Mouse (Mus musculus): ENCODE measurements around the gene Krr1. TPM values are rescaled to one million over a fixed set of nuclear protein-coding genes. Genes with fewer than 3 reads are reported as not detected.

Gene Krr1
- polyA plus RNA-seq (2015; fragmentation: Nextera tagmentation; extraction: Ambion mirVana) = 38.5 and 42.9 TPM in 2 replicates

DNA sequence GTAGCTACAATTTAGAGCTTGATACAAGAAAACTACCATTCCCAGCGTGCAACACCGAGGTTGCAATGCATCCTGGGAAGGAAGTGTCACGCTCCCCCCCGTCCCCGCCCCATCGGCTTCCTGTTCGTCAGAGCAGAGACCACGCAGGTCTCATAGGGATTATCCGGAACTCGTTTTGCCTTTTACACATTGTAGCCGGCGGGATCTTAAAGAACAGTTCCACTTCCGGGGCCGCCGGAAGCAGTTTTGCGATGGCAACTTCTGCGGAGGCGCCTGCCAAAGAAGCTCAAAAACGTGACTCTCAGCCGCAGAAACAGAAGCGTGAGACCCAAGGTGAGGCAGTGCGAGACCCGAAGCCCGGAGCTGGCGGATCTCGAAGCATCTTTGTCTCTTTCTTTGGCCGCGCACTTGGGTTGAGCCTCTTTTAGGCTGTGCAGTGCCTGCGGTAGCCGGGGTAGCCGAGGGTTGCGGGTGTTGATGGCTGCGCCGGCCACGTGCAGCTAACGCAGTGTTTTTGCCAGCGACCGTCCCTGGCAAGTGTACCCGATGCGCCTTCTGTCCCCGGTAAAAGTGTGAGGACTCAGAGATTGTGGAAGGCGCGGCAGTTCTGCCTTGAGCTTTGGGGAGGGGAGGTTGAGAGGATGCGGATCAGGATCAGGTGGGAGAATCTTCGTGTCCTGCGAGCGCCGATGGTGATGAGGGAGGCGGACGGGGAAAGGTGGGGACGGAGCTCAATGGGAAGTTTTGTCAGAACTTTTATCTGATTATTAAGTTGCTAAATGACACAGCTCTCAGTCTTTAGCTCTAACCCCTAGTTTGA, at the start of gene Krr1:
TSS of gene Krr1 (plus strand) at position 123 of the 820 bp plus-strand sequence.
- Histone ChIP-seq H3K4me3 (peak within 1 kb of the TSS; percentile 96), H3K27ac (peak within 1 kb of the TSS; percentile 86), H3K4me2 (peak within 1 kb of the TSS; percentile 74), H3K9me3 (no peaks in the 10 kb centered on the region), H3K27me3 (no peaks in the 10 kb centered on the region), H3K36me3 (peaks cover 21% of the 10 kb centered on the region), H3K9ac (peak within 1 kb of the TSS; percentile 91), H3K4me1 (peaks cover 8% of the 10 kb centered on the region; the same call in 1 of the 2 replicates)
- under 1% methylated on average over 51 of the region's 51 CpGs for WGBS
- peak; percentile 94 for ATAC-seq (ENCODE audit: insufficient number of reproducible peaks, low FRiP score, low TSS enrichment, low read depth)

DNA sequence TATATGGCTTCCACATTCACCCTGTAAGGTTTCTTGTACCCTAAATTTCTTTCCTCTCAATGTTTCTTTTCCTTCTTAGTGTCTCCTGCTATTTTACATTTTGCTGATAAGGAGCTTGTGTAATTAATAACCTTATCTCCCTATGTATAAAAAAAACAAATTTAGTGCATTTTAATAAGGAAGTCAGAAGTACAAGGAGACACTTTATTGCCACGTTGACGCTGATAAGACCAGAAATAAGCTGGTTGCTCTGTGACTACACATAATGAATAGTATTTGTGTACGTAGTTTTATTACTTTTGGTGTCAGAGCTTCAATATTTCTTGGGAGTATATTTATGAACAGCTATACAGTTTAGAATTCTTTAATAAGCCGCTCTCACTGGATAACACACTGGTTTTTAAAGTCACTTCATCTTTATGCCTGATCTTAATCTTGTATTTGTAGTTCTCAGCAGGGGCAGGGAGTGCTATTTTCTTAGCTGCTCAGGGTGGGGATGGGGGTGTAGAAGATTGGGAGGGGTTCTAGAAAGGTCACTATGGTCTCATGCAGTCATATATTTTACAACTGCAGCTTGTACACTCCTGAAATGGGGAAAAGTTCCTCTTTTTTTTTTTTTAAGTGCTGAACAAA, 48.8 kb upstream of the Krr1 start:
- Histone ChIP-seq H3K36me3 (no peaks in the 10 kb centered on the region), H3K27me3 (no peaks in the 10 kb centered on the region), H3K27ac (no peak overlapping the region), H3K4me1 (peaks cover 16% of the 10 kb centered on the region), H3K4me2 (no peak overlapping the region), H3K9me3 (no peaks in the 10 kb centered on the region), H3K4me3 (no peak overlapping the region), H3K9ac (no peak overlapping the region)
- 71% methylated on average over 4 of the region's 4 CpGs for WGBS
- no peak for ATAC-seq (ENCODE audit: insufficient number of reproducible peaks, low FRiP score, low TSS enrichment, low read depth)

DNA sequence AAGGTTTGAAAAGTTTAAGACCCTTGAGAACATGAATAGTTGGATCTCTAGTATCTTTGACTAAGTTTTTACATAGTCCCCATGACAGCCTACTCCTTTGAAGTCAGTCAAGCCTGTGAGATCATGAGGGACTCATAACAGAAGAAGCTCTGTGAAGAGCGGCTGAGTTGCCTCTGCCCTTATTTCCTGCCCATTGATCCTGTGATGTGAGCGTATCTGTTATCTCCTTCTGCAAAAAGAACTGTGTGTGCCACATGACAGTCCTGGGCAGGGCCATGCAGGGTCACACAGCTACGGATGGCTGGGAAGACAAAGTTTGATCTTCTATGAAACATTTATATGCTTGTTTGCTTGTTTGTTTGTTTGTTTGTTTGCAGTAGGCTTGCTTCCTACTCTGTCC, 48.3 kb upstream of the Krr1 start:
- Histone ChIP-seq H3K4me2 (no peak overlapping the region), H3K9me3 (no peaks in the 10 kb centered on the region), H3K9ac (no peak overlapping the region), H3K27me3 (no peaks in the 10 kb centered on the region), H3K36me3 (no peaks in the 10 kb centered on the region), H3K27ac (no peak overlapping the region), H3K4me1 (peaks cover 16% of the 10 kb centered on the region), H3K4me3 (no peak overlapping the region)
- WGBS = 75% methylated on average over 3 of the region's 3 CpGs
- no peak for ATAC-seq (ENCODE audit: insufficient number of reproducible peaks, low FRiP score, low TSS enrichment, low read depth)

DNA sequence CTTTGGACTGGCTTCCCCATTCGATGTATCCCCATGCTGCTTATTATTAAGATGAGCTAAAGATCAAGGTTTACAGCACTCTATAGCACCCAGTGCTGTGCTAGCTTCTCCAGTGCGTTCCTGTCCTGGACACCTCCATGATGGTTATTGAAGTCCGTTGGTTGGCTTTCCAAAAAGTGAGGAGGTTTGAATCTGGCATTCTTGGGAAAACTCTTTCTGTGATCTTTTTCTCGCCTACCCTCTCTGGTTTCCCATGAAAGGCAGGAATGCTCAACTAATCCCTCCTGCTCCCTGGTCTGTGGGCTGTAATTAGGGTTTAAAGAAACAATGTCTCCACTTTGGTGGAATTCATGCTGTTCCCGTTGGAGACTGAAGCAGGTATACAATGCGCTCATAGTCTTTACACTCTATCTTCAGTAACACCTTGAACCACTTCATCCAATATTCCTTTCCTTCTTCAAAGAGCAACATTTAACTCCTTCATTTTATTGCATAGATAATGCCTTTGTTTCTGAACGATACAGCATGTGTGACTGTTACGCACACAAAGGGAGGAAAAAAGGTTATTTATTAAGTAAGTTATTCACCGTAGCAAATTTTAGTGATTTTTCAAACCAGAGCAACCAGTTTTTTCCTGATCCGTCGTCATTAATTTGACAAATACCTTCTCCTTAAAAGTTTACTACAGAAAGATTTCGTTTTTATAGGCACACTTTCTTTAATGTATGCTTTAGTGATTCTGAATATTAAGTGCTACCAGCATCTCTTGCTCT, 47.6 kb upstream of the Krr1 start:
- Histone ChIP-seq H3K36me3 (no peaks in the 10 kb centered on the region), H3K4me2 (peak overlapping the region; percentile 39), H3K4me3 (peak overlapping the region; percentile 17; the same call in 1 of the 2 replicates), H3K9ac (no peak overlapping the region), H3K27ac (no peak overlapping the region), H3K4me1 (peaks cover 16% of the 10 kb centered on the region), H3K27me3 (no peaks in the 10 kb centered on the region), H3K9me3 (no peaks in the 10 kb centered on the region)
- WGBS = 23% methylated on average over 12 of the region's 12 CpGs
- ATAC-seq (ENCODE audit: insufficient number of reproducible peaks, low FRiP score, low TSS enrichment, low read depth) = no peak

DNA sequence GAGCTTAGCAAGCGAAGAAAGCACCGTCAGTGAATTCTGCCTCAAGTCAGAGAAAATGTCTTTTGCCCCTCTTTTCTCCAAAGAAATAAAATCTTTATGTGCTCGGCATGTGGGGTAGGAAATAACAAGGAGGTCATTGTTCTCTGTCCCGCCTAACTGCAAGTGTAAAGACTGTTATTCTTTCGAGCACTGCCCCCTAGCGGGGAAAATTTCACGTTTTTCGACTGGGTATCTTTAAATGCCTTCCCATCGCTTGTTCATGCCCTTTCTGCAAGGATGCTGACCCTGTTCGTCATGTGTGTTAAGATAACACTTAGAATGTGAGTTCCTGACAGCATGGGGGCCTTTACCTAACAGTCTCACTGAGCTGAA, 47.0 kb upstream of the Krr1 start:
- 3% methylated on average over 10 of the region's 10 CpGs for WGBS
- Histone ChIP-seq H3K4me2 (peak overlapping the region; percentile 39), H3K27me3 (no peaks in the 10 kb centered on the region), H3K9me3 (no peaks in the 10 kb centered on the region), H3K9ac (no peak overlapping the region), H3K4me1 (peaks cover 16% of the 10 kb centered on the region), H3K4me3 (peak overlapping the region; percentile 17; the same call in 1 of the 2 replicates), H3K27ac (no peak overlapping the region), H3K36me3 (no peaks in the 10 kb centered on the region)
- peak; percentile 61; the same call in 1 of the 2 replicates for ATAC-seq (ENCODE audit: insufficient number of reproducible peaks, low FRiP score, low TSS enrichment, low read depth)

DNA sequence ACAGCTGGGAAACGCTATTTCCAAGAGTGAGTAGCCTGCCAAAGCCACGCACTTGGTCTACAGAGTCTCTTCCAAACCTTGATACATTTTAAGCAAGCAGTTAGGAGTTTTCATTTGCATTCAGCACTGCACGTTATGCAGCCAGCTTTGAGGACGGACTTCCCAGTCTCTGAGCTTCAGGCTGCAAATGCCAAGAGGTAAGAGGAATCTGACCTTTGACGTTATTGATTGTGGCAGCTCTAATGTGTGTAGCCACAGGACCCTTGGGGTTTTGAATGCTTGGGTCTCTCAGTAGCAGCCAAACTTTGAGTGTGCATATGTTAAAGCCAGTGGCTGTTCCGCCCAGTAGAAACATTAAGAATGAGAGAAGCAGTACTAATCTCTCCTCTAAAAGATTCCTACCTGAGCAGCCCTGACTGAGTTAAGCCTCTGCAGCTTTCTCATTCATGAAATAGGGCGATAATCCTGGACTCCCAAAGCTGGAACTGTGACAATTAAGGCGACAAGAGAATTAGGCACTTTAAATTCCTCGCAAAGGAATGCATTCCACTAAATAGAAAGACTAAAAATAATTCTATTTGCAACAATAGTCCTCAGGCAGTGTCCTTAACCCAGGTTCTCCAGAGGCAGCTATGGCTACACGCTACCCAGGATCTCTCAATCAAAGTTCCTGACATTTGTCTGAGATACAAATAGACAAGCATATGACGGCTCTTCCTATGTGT, 39.7 kb upstream of the Krr1 start:
- no peak overlapping the region for H3K4me3 ChIP-seq
- H3K4me2 ChIP-seq = no peak overlapping the region
- H3K9me3 ChIP-seq = no peaks in the 10 kb centered on the region
- ATAC-seq (ENCODE audit: insufficient number of reproducible peaks, low FRiP score, low TSS enrichment, low read depth) = no peak
- WGBS = 56% methylated on average over 11 of the region's 11 CpGs
- H3K9ac ChIP-seq = no peak overlapping the region
- no peaks in the 10 kb centered on the region for H3K36me3 ChIP-seq
- H3K27ac ChIP-seq = no peak overlapping the region
- H3K4me1 ChIP-seq = 0 out of 2 replicates have a peak, but pooled peaks cover 2% of the 10 kb centered on the region
- no peaks in the 10 kb centered on the region for H3K27me3 ChIP-seq

DNA sequence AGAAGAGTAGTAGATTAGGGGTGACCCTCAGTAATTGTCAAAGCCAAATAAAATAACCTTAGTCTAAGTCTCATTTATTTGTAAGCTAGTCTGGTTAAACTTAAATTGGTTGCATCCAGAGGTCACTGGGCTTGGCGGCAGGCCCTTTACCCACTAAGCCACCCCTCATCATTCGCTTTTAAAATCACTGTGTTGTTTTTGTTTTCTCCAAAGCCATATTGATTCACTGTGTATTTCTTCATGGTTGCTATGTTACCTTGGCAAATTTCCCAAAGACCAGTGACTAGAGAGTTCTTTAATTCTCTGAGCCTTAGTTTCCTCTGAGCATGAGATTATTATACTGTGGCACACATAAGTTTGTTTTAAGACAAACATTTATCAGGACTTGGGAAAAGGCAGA, 37.3 kb upstream of the Krr1 start:
- Histone ChIP-seq H3K9ac (no peak overlapping the region), H3K36me3 (no peaks in the 10 kb centered on the region), H3K4me1 (0 out of 2 replicates have a peak, but pooled peaks cover 2% of the 10 kb centered on the region), H3K4me3 (no peak overlapping the region), H3K27ac (no peak overlapping the region), H3K27me3 (no peaks in the 10 kb centered on the region), H3K4me2 (no peak overlapping the region), H3K9me3 (no peaks in the 10 kb centered on the region)
- no peak for ATAC-seq (ENCODE audit: insufficient number of reproducible peaks, low FRiP score, low TSS enrichment, low read depth)
- WGBS = 69% methylated on average over 2 of the region's 2 CpGs

DNA sequence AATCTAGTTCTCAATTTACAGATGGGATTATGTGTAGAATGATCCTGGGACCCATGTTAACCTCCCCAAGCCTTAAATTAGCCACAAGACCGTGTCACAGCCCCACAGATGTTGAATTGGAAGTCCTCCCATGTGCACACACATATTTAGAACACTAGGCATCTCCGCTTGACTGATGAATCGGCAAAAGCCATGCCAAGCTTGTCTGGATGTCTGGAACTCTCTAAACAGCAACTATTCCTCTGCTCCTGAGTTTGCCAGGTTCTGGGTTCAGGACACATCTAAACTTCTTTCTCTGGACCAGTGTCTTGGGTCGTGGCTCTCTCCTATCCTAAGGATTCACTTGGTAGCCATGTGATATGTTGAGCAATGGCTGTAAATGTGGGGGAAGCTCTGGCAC, 36.4 kb upstream of the Krr1 start:
- Histone ChIP-seq H3K4me3 (no peak overlapping the region), H3K9ac (no peak overlapping the region), H3K4me2 (no peak overlapping the region), H3K9me3 (no peaks in the 10 kb centered on the region), H3K4me1 (0 out of 2 replicates have a peak, but pooled peaks cover 2% of the 10 kb centered on the region), H3K27me3 (no peaks in the 10 kb centered on the region), H3K27ac (no peak overlapping the region), H3K36me3 (no peaks in the 10 kb centered on the region)
- ATAC-seq (ENCODE audit: insufficient number of reproducible peaks, low FRiP score, low TSS enrichment, low read depth) = no peak
- 70% methylated on average over 4 of the region's 4 CpGs for WGBS

DNA sequence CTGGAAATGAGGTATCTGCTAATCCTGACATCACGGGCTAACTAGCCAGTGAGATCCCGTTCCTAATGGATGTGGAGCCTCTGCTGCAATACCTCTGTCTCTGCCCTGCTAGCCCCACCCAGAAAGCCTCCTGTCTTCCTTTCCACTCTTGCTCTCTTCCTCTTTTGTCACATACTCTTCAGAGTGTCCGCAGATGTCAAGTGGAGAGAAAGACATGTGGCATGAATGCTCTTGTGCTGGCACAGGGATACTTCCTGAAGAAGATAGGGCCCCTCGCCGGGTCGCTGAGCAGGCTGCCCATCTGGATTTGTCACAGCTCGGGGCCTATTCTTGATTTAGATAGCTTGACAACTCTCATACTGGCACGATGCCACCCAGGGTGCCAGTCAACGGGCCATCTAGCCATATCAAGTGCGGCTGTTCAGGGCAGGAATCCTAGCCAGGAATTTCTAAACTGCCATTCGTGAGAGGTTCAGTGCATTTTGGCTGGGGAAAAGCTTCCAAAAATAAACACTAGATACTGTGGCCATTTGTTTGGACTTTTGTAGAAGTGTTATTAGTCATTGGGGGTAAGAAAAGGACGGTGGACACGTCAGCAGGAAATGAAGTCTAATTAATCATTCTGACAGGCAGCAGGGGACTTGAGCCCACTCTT, 35.8 kb upstream of the Krr1 start:
- no peak overlapping the region for H3K27ac ChIP-seq
- 0 out of 2 replicates have a peak, but pooled peaks cover 2% of the 10 kb centered on the region for H3K4me1 ChIP-seq
- no peaks in the 10 kb centered on the region for H3K36me3 ChIP-seq
- H3K4me3 ChIP-seq = no peak overlapping the region
- 56% methylated on average over 13 of the region's 13 CpGs for WGBS
- no peaks in the 10 kb centered on the region for H3K27me3 ChIP-seq
- ATAC-seq (ENCODE audit: insufficient number of reproducible peaks, low FRiP score, low TSS enrichment, low read depth) = no peak
- H3K9ac ChIP-seq = no peak overlapping the region
- H3K9me3 ChIP-seq = no peaks in the 10 kb centered on the region
- no peak overlapping the region for H3K4me2 ChIP-seq

DNA sequence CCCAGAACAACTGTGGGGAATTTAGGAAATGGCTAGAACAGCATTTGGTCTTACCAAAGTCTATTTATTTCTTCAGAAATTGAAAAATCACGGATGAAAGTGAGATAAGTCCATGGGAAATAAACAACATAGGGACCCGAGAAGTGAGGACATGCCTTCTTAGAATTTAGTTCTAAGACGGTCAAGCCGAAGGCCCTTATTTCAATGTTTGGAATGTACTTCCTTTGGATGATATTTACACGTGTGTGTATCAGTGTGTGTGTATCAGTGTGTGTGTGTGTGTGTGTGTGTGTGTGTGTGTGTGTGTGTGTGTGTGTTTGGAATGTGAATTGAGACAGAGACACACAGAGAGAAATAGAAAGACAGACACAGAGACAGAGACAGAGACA, 35.3 kb upstream of the Krr1 start:
- Histone ChIP-seq H3K27me3 (no peaks in the 10 kb centered on the region), H3K27ac (no peak overlapping the region), H3K4me2 (no peak overlapping the region), H3K36me3 (no peaks in the 10 kb centered on the region), H3K4me3 (no peak overlapping the region), H3K9ac (no peak overlapping the region), H3K4me1 (0 out of 2 replicates have a peak, but pooled peaks cover 2% of the 10 kb centered on the region), H3K9me3 (no peaks in the 10 kb centered on the region)
- no peak for ATAC-seq (ENCODE audit: insufficient number of reproducible peaks, low FRiP score, low TSS enrichment, low read depth)
- WGBS = 76% methylated on average over 5 of the region's 5 CpGs

DNA sequence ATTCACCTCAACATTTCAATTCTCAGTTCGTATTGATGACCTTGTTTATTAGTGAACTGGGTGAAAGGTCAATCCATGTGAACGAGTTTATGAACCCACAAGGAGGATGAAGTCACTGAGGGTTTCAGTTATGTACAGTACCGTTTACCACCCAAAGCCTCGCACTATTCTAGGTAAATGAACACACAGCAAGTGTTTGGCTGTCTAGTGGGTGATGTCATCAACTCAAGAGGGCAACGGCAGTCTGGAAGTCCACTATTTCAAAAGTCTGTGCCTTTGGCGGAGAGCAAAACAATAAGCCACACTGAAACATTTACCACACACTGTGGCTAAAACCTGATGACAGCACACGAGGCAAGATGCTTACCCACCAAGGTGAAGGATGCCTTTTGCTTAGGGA, 29.4 kb upstream of the Krr1 start:
- Histone ChIP-seq H3K36me3 (no peaks in the 10 kb centered on the region), H3K9me3 (no peaks in the 10 kb centered on the region), H3K27me3 (no peaks in the 10 kb centered on the region), H3K4me3 (no peak overlapping the region), H3K9ac (no peak overlapping the region), H3K27ac (no peak overlapping the region), H3K4me2 (no peak overlapping the region), H3K4me1 (no peaks in the 10 kb centered on the region)
- WGBS = 73% methylated on average over 7 of the region's 7 CpGs
- ATAC-seq (ENCODE audit: insufficient number of reproducible peaks, low FRiP score, low TSS enrichment, low read depth) = no peak

Measured in limb, embryonic 15.5 days (tissue).